Mouse (Mus musculus) hindbrain, embryonic 14.5 days (tissue): ENCODE measurements at regions not wholly inside any gene's neighbourhood (a gene's known extent, or its start where the extent isn't known, plus 50 kb on each side); places are given as distances from the start of the nearest gene placed in this dataset.

Experiments used
- ATAC-seq: fragments of 200-750 bp; cut with Nextera tagmentation; 2 replicates; pipeline ENCODE4 v1.8.0; 2017; ENCODE audit warnings: moderate number of reproducible peaks, mild to moderate bottlenecking, moderate TSS enrichment, moderate library complexity; ENCODE audit not compliant: low FRiP score
- DNase-seq: peaks from one replicate; pipeline ENCODE4 v3.0.0-alpha.2; 2015; ENCODE audit warnings: low spot score
- H3K27ac ChIP-seq: fragments of 300-500 bp; sonication (generic); 2 replicates; pipeline ENCODE4 v1.5.1; 2014; ENCODE audit warnings: mild to moderate bottlenecking, moderate library complexity
- H3K27me3 ChIP-seq: fragments of 300-500 bp; sonication (generic); 2 replicates; pipeline ENCODE4 v1.6.1; 2014; ENCODE audit warnings: mild to moderate bottlenecking, low read length, mixed read lengths; ENCODE audit not compliant: control insufficient read depth, insufficient read depth
- H3K36me3 ChIP-seq: fragments of 300-500 bp; sonication (generic); replicated peaks from 2 replicates; pipeline ENCODE4 v1.6.1; 2014; ENCODE audit not compliant: control insufficient read depth, insufficient read depth
- H3K4me1 ChIP-seq: fragments of 300-500 bp; sonication (generic); replicated peaks from 2 replicates; pipeline ENCODE4 v1.6.1; 2014; ENCODE audit warnings: antibody characterized with exemption, low read length, mixed read lengths; ENCODE audit not compliant: control insufficient read depth, insufficient read depth
- H3K4me2 ChIP-seq: fragments of 300-500 bp; sonication (generic); replicated peaks from 2 replicates; pipeline ENCODE4 v1.6.1; 2014; ENCODE audit warnings: mild to moderate bottlenecking, moderate library complexity
- H3K4me3 ChIP-seq: fragments of 300-500 bp; sonication (generic); replicated peaks from 2 replicates; pipeline ENCODE4 v1.5.1; 2014; ENCODE audit warnings: mild to moderate bottlenecking, low read length
- H3K9ac ChIP-seq: fragments of 300-500 bp; sonication (generic); 2 replicates; pipeline ENCODE4 v1.6.1; 2014
- H3K9me3 ChIP-seq: fragments of 300-500 bp; sonication (generic); 2 replicates; pipeline ENCODE4 v1.6.1; 2016; ENCODE audit warnings: low read length; ENCODE audit not compliant: control insufficient read depth
- WGBS: fragments of 180-500 bp; shearing (Covaris S2); extraction: QIAGEN DNeasy Blood & Tissue Kit; methylation state at CpG from one replicate; pipeline ENCODE4 v1.1.7; 2014; 5-methylcytosine and 5-hydroxymethylcytosine counted together

- ATAC-seq (no peak), DNase-seq (no peak)
- Histone ChIP-seq H3K27ac (no peak overlapping the region), H3K4me1 (no peaks in the 10 kb centered on the region), H3K4me3 (no peak overlapping the region), H3K4me2 (no peak overlapping the region), H3K9me3 (no peaks in the 10 kb centered on the region), H3K27me3 (no peaks in the 10 kb centered on the region), H3K36me3 (no peaks in the 10 kb centered on the region), H3K9ac (no peak overlapping the region)
These were observed 205.9 kb upstream of the Grm7 start for GRCm38 (mm10) chr6:110439509-110439908.

GRCm38 (mm10) chr6:110463370-110463769, 182.0 kb upstream of the Grm7 start:
- 45% methylated on average over 1 of the region's 1 CpGs for WGBS
- Histone ChIP-seq H3K27me3 (no peaks in the 10 kb centered on the region), H3K36me3 (no peaks in the 10 kb centered on the region), H3K4me2 (no peak overlapping the region), H3K4me3 (no peak overlapping the region), H3K9me3 (no peaks in the 10 kb centered on the region), H3K9ac (no peak overlapping the region), H3K4me1 (no peaks in the 10 kb centered on the region), H3K27ac (no peak overlapping the region)
- no peak for ATAC-seq
- DNase-seq = no peak

GRCm38 (mm10) chr6:110467661-110468060, 177.7 kb upstream of the Grm7 start:
- no peak for DNase-seq
- H3K27me3 ChIP-seq = no peaks in the 10 kb centered on the region
- H3K4me1 ChIP-seq = no peaks in the 10 kb centered on the region
- H3K9me3 ChIP-seq = no peaks in the 10 kb centered on the region
- H3K4me3 ChIP-seq = no peak overlapping the region
- H3K9ac ChIP-seq = no peak overlapping the region
- no peak overlapping the region for H3K27ac ChIP-seq
- ATAC-seq = no peak
- H3K4me2 ChIP-seq = no peak overlapping the region
- H3K36me3 ChIP-seq = no peaks in the 10 kb centered on the region

- H3K9me3 ChIP-seq = no peaks in the 10 kb centered on the region
- ATAC-seq (no peak), DNase-seq (no peak)
- 80% methylated on average over 2 of the region's 2 CpGs for WGBS
- no peak overlapping the region for H3K27ac ChIP-seq
- no peaks in the 10 kb centered on the region for H3K27me3 ChIP-seq
- no peak overlapping the region for H3K9ac ChIP-seq
- no peak overlapping the region for H3K4me3 ChIP-seq
- no peaks in the 10 kb centered on the region for H3K4me1 ChIP-seq
- no peaks in the 10 kb centered on the region for H3K36me3 ChIP-seq
- no peak overlapping the region for H3K4me2 ChIP-seq
These were observed 139.5 kb upstream of the Grm7 start for GRCm38 (mm10) chr6:110505861-110506260.

- Histone ChIP-seq H3K4me2 (no peak overlapping the region), H3K9ac (no peak overlapping the region), H3K36me3 (no peaks in the 10 kb centered on the region), H3K27ac (no peak overlapping the region), H3K9me3 (no peaks in the 10 kb centered on the region), H3K4me3 (no peak overlapping the region), H3K27me3 (no peaks in the 10 kb centered on the region), H3K4me1 (no peaks in the 10 kb centered on the region)
- no peak for DNase-seq
- ATAC-seq = no peak
These were observed 134.9 kb upstream of the Grm7 start for GRCm38 (mm10) chr6:110510494-110510893.

- no peaks in the 10 kb centered on the region for H3K27me3 ChIP-seq
- no peak overlapping the region for H3K9ac ChIP-seq
- no peak overlapping the region for H3K4me2 ChIP-seq
- no peak overlapping the region for H3K27ac ChIP-seq
- H3K4me1 ChIP-seq = no peaks in the 10 kb centered on the region
- WGBS = 88% methylated on average over 4 of the region's 4 CpGs
- no peak overlapping the region for H3K4me3 ChIP-seq
- DNase-seq (no peak), ATAC-seq (no peak)
- no peaks in the 10 kb centered on the region for H3K9me3 ChIP-seq
- H3K36me3 ChIP-seq = no peaks in the 10 kb centered on the region
These were observed 106.6 kb upstream of the Grm7 start for GRCm38 (mm10) chr6:110538731-110539191.

GRCm38 (mm10) chr6:110545542-110545941, 99.8 kb upstream of the Grm7 start:
- no peaks in the 10 kb centered on the region for H3K4me1 ChIP-seq
- H3K27me3 ChIP-seq = no peaks in the 10 kb centered on the region
- H3K9me3 ChIP-seq = no peaks in the 10 kb centered on the region
- no peak overlapping the region for H3K4me3 ChIP-seq
- WGBS = 64% methylated on average over 2 of the region's 2 CpGs
- DNase-seq = peak; percentile 57
- no peaks in the 10 kb centered on the region for H3K36me3 ChIP-seq
- H3K4me2 ChIP-seq = no peak overlapping the region
- ATAC-seq = no peak
- H3K9ac ChIP-seq = no peak overlapping the region
- no peak overlapping the region for H3K27ac ChIP-seq

GRCm38 (mm10) chr6:110554847-110555246, 90.5 kb upstream of the Grm7 start:
- Histone ChIP-seq H3K4me1 (no peaks in the 10 kb centered on the region; the same call in 1 of the 2 replicates), H3K36me3 (no peaks in the 10 kb centered on the region), H3K9me3 (no peaks in the 10 kb centered on the region), H3K4me3 (no peak overlapping the region), H3K27me3 (no peaks in the 10 kb centered on the region), H3K4me2 (no peak overlapping the region), H3K27ac (no peak overlapping the region), H3K9ac (no peak overlapping the region)
- 76% methylated on average over 3 of the region's 3 CpGs for WGBS
- ATAC-seq (no peak), DNase-seq (no peak)

GRCm38 (mm10) chr6:110559656-110560055, 85.7 kb upstream of the Grm7 start:
- Histone ChIP-seq H3K27ac (no peak overlapping the region), H3K4me2 (no peak overlapping the region), H3K4me3 (no peak overlapping the region), H3K27me3 (no peaks in the 10 kb centered on the region), H3K9me3 (no peaks in the 10 kb centered on the region), H3K36me3 (no peaks in the 10 kb centered on the region), H3K4me1 (no peaks in the 10 kb centered on the region; the same call in 1 of the 2 replicates), H3K9ac (no peak overlapping the region)
- WGBS = 64% methylated on average over 2 of the region's 2 CpGs
- DNase-seq (no peak), ATAC-seq (no peak)

GRCm38 (mm10) chr6:110560426-110560825, 85.0 kb upstream of the Grm7 start:
- ATAC-seq (no peak), DNase-seq (peak; percentile 34)
- Histone ChIP-seq H3K27me3 (no peaks in the 10 kb centered on the region), H3K4me2 (no peak overlapping the region), H3K4me3 (no peak overlapping the region), H3K36me3 (no peaks in the 10 kb centered on the region), H3K9ac (no peak overlapping the region), H3K9me3 (no peaks in the 10 kb centered on the region), H3K4me1 (no peaks in the 10 kb centered on the region; the same call in 1 of the 2 replicates), H3K27ac (no peak overlapping the region)
- 63% methylated on average over 3 of the region's 3 CpGs for WGBS
